Mouse (Mus musculus) bone marrow, adult 2 months (tissue): Measurements from ENCODE around the gene Pold1. TPM values are rescaled to one million over a fixed set of nuclear protein-coding genes. Genes with fewer than 3 reads are reported as not detected.

Experiments
- H3K27ac ChIP-seq: fragments of 200-500 bp; 2 replicates; pipeline ENCODE4 v1.5.1; 2012; ENCODE audit warnings: low read depth, mild to moderate bottlenecking, control low read depth, inconsistent platforms, low read length; ENCODE audit not compliant: control insufficient read depth, poor library complexity, insufficient read depth
- H3K4me1 ChIP-seq: fragments of 200-500 bp; 2 replicates; pipeline ENCODE4 v1.6.1; 2011; ENCODE audit warnings: low read length; ENCODE audit not compliant: control insufficient read depth, insufficient read depth
- H3K4me3 ChIP-seq: fragments of 200-500 bp; replicated peaks from 2 replicates; pipeline ENCODE3; 2011; ENCODE audit warnings: mild to moderate bottlenecking, low read depth, low read length, control low read depth; ENCODE audit not compliant: control insufficient read depth
- CTCF ChIP-seq: fragments of 200-500 bp; IDR thresholded peaks from 2 replicates; pipeline ENCODE4 v1.5.1; 2011; ENCODE audit warnings: low read length, control low read depth; ENCODE audit not compliant: control insufficient read depth, insufficient read depth
- POLR2A ChIP-seq: fragments of 200-500 bp; IDR thresholded peaks from 2 replicates; pipeline ENCODE4 v1.6.1; 2011; ENCODE audit warnings: low read depth, mild to moderate bottlenecking, control low read depth, low read length, borderline replicate concordance; ENCODE audit not compliant: control insufficient read depth
- WGBS: fragments of 180-500 bp; shearing (Covaris S2); methylation state at CpG from one replicate; pipeline ENCODE4 v1.1.7; 2018; 5-methylcytosine and 5-hydroxymethylcytosine counted together
- polyA plus RNA-seq: library from polyadenylated mRNA; stranded (reverse); fragments of >200 nt; gene quantifications from 2 replicates; pipeline ENCODE4 v1.2.4, GENCODE M21; 2011; ENCODE audit warnings: low replicate concordance; ENCODE audit not compliant: missing spikeins, insufficient read depth, insufficient read length

Pold1 gene
- polyA plus RNA-seq, 1 experiment: 216 TPM

GRCm38 (mm10) chr7:44553826-44554225 is 5.2 kb upstream of the Pold1 start, which contains the start of gene Nr1h2:
TSS of gene Nr1h2 (minus strand) at chr7:44553951.
- TF ChIP-seq POLR2A (peak; percentile 57; the same call in 1 of the 2 replicates), CTCF (no peak)
- Histone ChIP-seq H3K27ac (peak within 1 kb of the TSS; percentile 100), H3K4me1 (peaks cover 2% of the 10 kb centered on the region; the same call in 1 of the 2 replicates), H3K4me3 (peak within 1 kb of the TSS; percentile 99)
- WGBS: under 1% methylated on average over 22 of the region's 22 CpGs

GRCm38 (mm10) chr7:44553196-44553764 is 4.6 kb upstream of the Pold1 start:
- H3K27ac ChIP-seq: peak overlapping the region; percentile 100

GRCm38 (mm10) chr7:44552141-44552908 is 3.7 kb upstream of the Pold1 start:
- Histone ChIP-seq H3K27ac (no peak overlapping the region), H3K4me1 (peaks cover 6% of the 10 kb centered on the region; the same call in 1 of the 2 replicates), H3K4me3 (no peak overlapping the region)
- 93% methylated on average over 31 of the region's 31 CpGs for WGBS
- TF ChIP-seq POLR2A: no peak
- no peak for TF ChIP-seq CTCF

More at GRCm38 (mm10) chr7:44553196-44553764, 4.6 kb upstream of the Pold1 start:
- Histone ChIP-seq H3K4me1 (peaks cover 2% of the 10 kb centered on the region; the same call in 1 of the 2 replicates), H3K4me3 (peak overlapping the region; percentile 99)
- TF ChIP-seq POLR2A (no peak), CTCF (no peak)
- WGBS: 1% methylated on average over 32 of the region's 32 CpGs

GRCm38 (mm10) chr7:44551731-44552130 is 3.1 kb upstream of the Pold1 start:
- 93% methylated on average over 22 of the region's 22 CpGs for WGBS
- Histone ChIP-seq H3K27ac (no peak overlapping the region), H3K4me1 (peaks cover 8% of the 10 kb centered on the region; the same call in 1 of the 2 replicates), H3K4me3 (no peak overlapping the region)
- TF ChIP-seq POLR2A: no peak
- no peak for TF ChIP-seq CTCF

- H3K4me3 ChIP-seq: no peak overlapping the region
- no peak overlapping the region for H3K27ac ChIP-seq
- TF ChIP-seq CTCF: no peak
- no peak for TF ChIP-seq POLR2A
- H3K4me1 ChIP-seq: peaks cover 9% of the 10 kb centered on the region; the same call in 1 of the 2 replicates
- 96% methylated on average over 21 of the region's 21 CpGs for WGBS
Measured at GRCm38 (mm10) chr7:44551301-44551700, 2.7 kb upstream of the Pold1 start.

GRCm38 (mm10) chr7:44550409-44550678 is 1.7 kb upstream of the Pold1 start:
- WGBS: 85% methylated on average over 12 of the region's 12 CpGs
- Histone ChIP-seq H3K27ac (no peak overlapping the region; the same call in 1 of the 2 replicates), H3K4me3 (no peak overlapping the region), H3K4me1 (peaks cover 9% of the 10 kb centered on the region; the same call in 1 of the 2 replicates)
- TF ChIP-seq POLR2A (no peak), CTCF (no peak)

GRCm38 (mm10) chr7:44549621-44550408 is 1.2 kb upstream of the Pold1 start:
- 93% methylated on average over 23 of the region's 23 CpGs for WGBS
- H3K4me1 ChIP-seq: peaks cover 9% of the 10 kb centered on the region; the same call in 1 of the 2 replicates
- TF ChIP-seq CTCF (no peak), POLR2A (no peak)
- no peak overlapping the region for H3K4me3 ChIP-seq
- no peak overlapping the region; the same call in 1 of the 2 replicates for H3K27ac ChIP-seq

- Histone ChIP-seq H3K4me3 (peak overlapping the region; percentile 89), H3K27ac (peak overlapping the region; percentile 50), H3K4me1 (peaks cover 9% of the 10 kb centered on the region; the same call in 1 of the 2 replicates)
- TF ChIP-seq CTCF: no peak
- WGBS: 17% methylated on average over 5 of the region's 5 CpGs
Measured at GRCm38 (mm10) chr7:44547725-44548124, 924 bp downstream of the Pold1 start.
